Mouse (Mus musculus) limb, embryonic 10.5 days (tissue): Measurements from ENCODE around the gene Htra1. TPM values are rescaled to one million over a fixed set of nuclear protein-coding genes. Genes with fewer than 3 reads are reported as not detected.

Source experiments
- DNase-seq: peaks from one replicate; pipeline ENCODE4 v3.0.0-alpha.2; 2017; ENCODE audit warnings: low spot score
- H3K27ac ChIP-seq: fragments of 300-500 bp; sonication (generic); 2 replicates; pipeline ENCODE4 v1.5.1; 2016; ENCODE audit warnings: mild to moderate bottlenecking
- H3K27me3 ChIP-seq: fragments of 300-500 bp; sonication (generic); 2 replicates; pipeline ENCODE4 v1.6.1; 2016; ENCODE audit warnings: low read depth, mild to moderate bottlenecking; ENCODE audit not compliant: poor library complexity, severe bottlenecking
- H3K36me3 ChIP-seq: fragments of 300-500 bp; sonication (generic); 2 replicates; pipeline ENCODE4 v1.6.1; 2016; ENCODE audit warnings: mild to moderate bottlenecking, moderate library complexity
- H3K4me1 ChIP-seq: fragments of 300-500 bp; sonication (generic); 2 replicates; pipeline ENCODE4 v1.6.1; 2016
- H3K4me3 ChIP-seq: fragments of 300-500 bp; sonication (generic); 2 replicates; pipeline ENCODE4 v1.5.1; 2016; ENCODE audit warnings: mild to moderate bottlenecking, moderate library complexity
- H3K9me3 ChIP-seq: fragments of 300-500 bp; sonication (generic); replicated peaks from 2 replicates; pipeline ENCODE4 v1.6.1; 2016; ENCODE audit warnings: mild to moderate bottlenecking
- WGBS: fragments of 180-500 bp; shearing (Covaris S2); methylation state at CpG from one replicate; pipeline ENCODE4 v1.1.7; 2016; 5-methylcytosine and 5-hydroxymethylcytosine counted together
- polyA plus RNA-seq: library from polyadenylated mRNA; unstranded; fragments of >200 nt; fragmentation: Nextera tagmentation; extraction: Ambion mirVana; gene quantifications from 2 replicates; pipeline ENCODE4 v1.2.1, GENCODE M21; 2016

Gene Htra1
- polyA plus RNA-seq, 1 experiment from 2014 or later: 5.1 TPM

- H3K4me1 ChIP-seq: peaks cover 51% of the 10 kb centered on the region
- DNase-seq: no peak
Measured at GRCm38 (mm10) chr7:130977794-130978521, 42.0 kb downstream of the Htra1 start.

DNA sequence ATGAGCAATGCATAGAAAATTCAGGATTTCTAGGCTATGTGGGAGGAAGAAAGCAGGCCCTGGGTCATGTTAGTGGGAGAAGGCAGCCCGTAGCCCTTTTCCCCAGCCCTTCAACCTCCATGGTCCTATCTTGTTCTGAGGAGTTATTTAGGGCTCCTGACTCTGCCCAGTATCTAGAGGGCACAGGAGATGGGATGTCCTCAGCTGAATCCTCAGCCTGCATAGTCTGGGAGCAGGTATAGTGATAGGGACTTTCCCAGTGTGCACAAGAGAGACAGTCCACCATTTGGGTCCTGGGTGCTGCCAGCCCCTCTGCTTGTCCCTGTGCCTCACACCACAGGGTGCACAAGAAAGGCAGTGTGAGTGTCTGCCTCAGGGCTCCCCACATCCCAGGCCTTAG, 42.6 kb downstream of the Htra1 start:
- 97% methylated on average over 1 of the region's 1 CpGs for WGBS
- H3K27ac ChIP-seq: no peak overlapping the region

More at GRCm38 (mm10) chr7:130977794-130978521, 42.0 kb downstream of the Htra1 start:
- Histone ChIP-seq H3K36me3 (no peaks in the 10 kb centered on the region), H3K27ac (peak overlapping the region; percentile 63), H3K9me3 (no peaks in the 10 kb centered on the region), H3K27me3 (no peaks in the 10 kb centered on the region), H3K4me3 (no peak overlapping the region)
- 88% methylated on average over 5 of the region's 5 CpGs for WGBS

DNA sequence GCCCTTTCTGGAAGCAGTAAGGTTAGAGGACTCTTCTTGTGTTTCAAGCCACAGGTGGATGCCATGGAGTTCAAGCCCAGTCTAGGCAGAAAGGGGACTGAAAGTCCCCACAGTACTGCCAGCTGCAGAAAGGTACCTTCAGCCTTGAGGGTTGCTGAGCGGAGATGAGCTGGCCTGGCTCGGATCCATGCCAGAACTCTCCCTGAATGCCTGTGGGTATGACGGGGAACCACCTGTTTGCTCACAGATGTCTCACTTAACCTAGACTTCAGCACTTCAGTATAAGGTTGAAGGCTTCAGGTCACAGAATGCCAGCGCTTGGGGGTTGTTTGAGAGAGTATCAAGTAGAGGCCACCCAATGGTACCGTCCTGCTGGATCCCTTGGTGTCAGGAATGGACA, 44.2 kb downstream of the Htra1 start:
- H3K27me3 ChIP-seq: no peaks in the 10 kb centered on the region
- no peaks in the 10 kb centered on the region for H3K36me3 ChIP-seq
- DNase-seq: no peak
- peaks cover 46% of the 10 kb centered on the region for H3K4me1 ChIP-seq
- H3K9me3 ChIP-seq: no peaks in the 10 kb centered on the region
- WGBS: 90% methylated on average over 5 of the region's 5 CpGs
- H3K27ac ChIP-seq: no peak overlapping the region
- no peak overlapping the region for H3K4me3 ChIP-seq

More for the DNA sequence above, 42.6 kb downstream of the Htra1 start:
- DNase-seq: no peak
- no peaks in the 10 kb centered on the region for H3K36me3 ChIP-seq
- no peaks in the 10 kb centered on the region for H3K9me3 ChIP-seq
- peaks cover 47% of the 10 kb centered on the region for H3K4me1 ChIP-seq
- H3K4me3 ChIP-seq: no peak overlapping the region
- H3K27me3 ChIP-seq: no peaks in the 10 kb centered on the region

DNA sequence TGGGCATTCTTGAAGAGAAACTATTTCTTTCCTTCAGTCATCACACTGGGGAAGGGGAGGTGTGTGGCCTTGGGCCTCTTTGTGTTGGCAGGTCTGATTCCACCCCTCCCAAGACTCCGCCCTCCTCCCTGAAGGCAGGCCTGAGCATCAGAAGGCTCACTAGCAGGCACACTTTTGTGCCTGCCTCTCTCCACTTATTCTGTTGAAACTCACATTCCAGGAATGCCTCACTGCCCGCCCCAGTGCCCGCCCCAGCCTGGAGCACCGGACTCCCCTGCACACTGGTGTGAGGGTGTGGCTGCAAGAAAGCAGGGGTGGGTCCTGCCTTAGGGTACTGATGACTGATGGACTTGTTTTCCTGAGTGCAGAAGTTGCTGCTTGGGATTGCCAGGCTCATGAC, 46.5 kb downstream of the Htra1 start:
- no peaks in the 10 kb centered on the region for H3K36me3 ChIP-seq
- WGBS: 40% methylated on average over 4 of the region's 4 CpGs
- H3K4me3 ChIP-seq: no peak overlapping the region
- peaks cover 28% of the 10 kb centered on the region for H3K4me1 ChIP-seq
- H3K9me3 ChIP-seq: no peaks in the 10 kb centered on the region
- H3K27ac ChIP-seq: peak overlapping the region; percentile 53
- no peaks in the 10 kb centered on the region for H3K27me3 ChIP-seq
- peak; percentile 53 for DNase-seq

GRCm38 (mm10) chr7:130982881-130983280, 47.0 kb downstream of the Htra1 start:
- Histone ChIP-seq H3K4me3 (no peak overlapping the region), H3K4me1 (peaks cover 23% of the 10 kb centered on the region), H3K27ac (0 out of 2 replicates have a peak overlapping the region, but pooled peaks have one; percentile 53), H3K36me3 (no peaks in the 10 kb centered on the region), H3K9me3 (no peaks in the 10 kb centered on the region), H3K27me3 (no peaks in the 10 kb centered on the region)
- DNase-seq: no peak
- 77% methylated on average over 3 of the region's 3 CpGs for WGBS

DNA sequence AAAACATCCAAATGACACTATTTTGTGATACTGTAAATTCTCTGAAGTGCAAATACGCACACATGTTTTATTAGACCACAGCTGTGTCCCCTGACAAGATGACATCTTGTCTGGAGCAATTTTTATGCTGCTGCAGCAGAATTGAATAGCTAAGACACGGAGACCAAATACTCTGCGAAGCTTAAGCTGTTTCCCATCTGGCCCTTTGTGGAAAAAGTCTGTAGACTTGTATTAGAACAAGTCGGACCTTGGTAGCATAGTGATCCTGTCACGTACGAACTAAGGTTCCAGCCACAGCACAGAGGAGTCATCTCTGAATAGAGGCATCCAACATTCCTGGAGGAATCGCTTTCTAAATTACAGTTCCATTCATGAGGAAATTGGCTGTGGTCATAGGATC, 48.4 kb downstream of the Htra1 start:
- H3K27me3 ChIP-seq: no peaks in the 10 kb centered on the region
- no peak overlapping the region for H3K4me3 ChIP-seq
- no peak overlapping the region for H3K27ac ChIP-seq
- no peak for DNase-seq
- no peaks in the 10 kb centered on the region for H3K36me3 ChIP-seq
- H3K4me1 ChIP-seq: peaks cover 20% of the 10 kb centered on the region
- WGBS: 93% methylated on average over 7 of the region's 7 CpGs
- no peaks in the 10 kb centered on the region for H3K9me3 ChIP-seq

- 88% methylated on average over 12 of the region's 12 CpGs for WGBS
- Histone ChIP-seq H3K4me3 (no peak overlapping the region), H3K27ac (no peak overlapping the region), H3K27me3 (no peaks in the 10 kb centered on the region), H3K4me1 (peaks cover 20% of the 10 kb centered on the region), H3K9me3 (no peaks in the 10 kb centered on the region), H3K36me3 (no peaks in the 10 kb centered on the region)
- no peak for DNase-seq
Measured at GRCm38 (mm10) chr7:130985193-130985592, 49.3 kb downstream of the Htra1 start.

- no peak overlapping the region for H3K4me3 ChIP-seq
- no peak overlapping the region for H3K27ac ChIP-seq
- DNase-seq: no peak
- H3K4me1 ChIP-seq: peaks cover 20% of the 10 kb centered on the region
- H3K9me3 ChIP-seq: no peaks in the 10 kb centered on the region
- no peaks in the 10 kb centered on the region for H3K27me3 ChIP-seq
- 76% methylated on average over 3 of the region's 3 CpGs for WGBS
- H3K36me3 ChIP-seq: no peaks in the 10 kb centered on the region
Measured at GRCm38 (mm10) chr7:130985716-130986115, 49.8 kb downstream of the Htra1 start.

DNA sequence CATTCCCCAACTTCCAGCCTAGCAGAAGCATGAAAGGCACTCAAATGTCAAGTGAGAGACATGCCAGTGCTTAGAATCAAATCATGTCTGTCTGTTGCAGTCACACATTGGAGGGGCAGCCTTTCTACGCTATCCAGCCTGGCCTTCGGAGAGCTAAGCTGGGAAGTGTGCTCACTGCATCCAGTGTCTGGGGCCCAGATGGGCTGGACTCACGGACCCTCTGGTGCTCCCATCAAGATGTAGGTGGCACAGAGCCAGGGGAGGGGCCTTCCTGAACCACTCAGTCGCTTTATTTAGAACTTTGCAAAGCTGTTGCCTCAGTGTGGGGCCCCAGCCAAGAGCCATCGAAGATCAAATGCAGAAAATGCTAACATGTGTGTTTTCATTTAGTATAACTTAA, 52.2 kb downstream of the Htra1 start:
- H3K4me3 ChIP-seq: no peak overlapping the region
- no peaks in the 10 kb centered on the region for H3K27me3 ChIP-seq
- no peak for DNase-seq
- H3K4me1 ChIP-seq: peaks cover 7% of the 10 kb centered on the region; the same call in 1 of the 2 replicates
- no peaks in the 10 kb centered on the region for H3K9me3 ChIP-seq
- 81% methylated on average over 5 of the region's 5 CpGs for WGBS
- no peaks in the 10 kb centered on the region for H3K36me3 ChIP-seq
- H3K27ac ChIP-seq: no peak overlapping the region

- Histone ChIP-seq H3K36me3 (no peaks in the 10 kb centered on the region), H3K9me3 (no peaks in the 10 kb centered on the region), H3K27me3 (no peaks in the 10 kb centered on the region), H3K27ac (no peak overlapping the region), H3K4me1 (peaks cover 4% of the 10 kb centered on the region; the same call in 1 of the 2 replicates), H3K4me3 (no peak overlapping the region)
- no peak for DNase-seq
- WGBS: 65% methylated on average over 3 of the region's 3 CpGs
Measured at GRCm38 (mm10) chr7:130989371-130989770, 53.5 kb downstream of the Htra1 start.

- Histone ChIP-seq H3K4me3 (no peak overlapping the region), H3K9me3 (no peaks in the 10 kb centered on the region), H3K27me3 (no peaks in the 10 kb centered on the region), H3K4me1 (peaks cover 4% of the 10 kb centered on the region; the same call in 1 of the 2 replicates), H3K36me3 (no peaks in the 10 kb centered on the region), H3K27ac (no peak overlapping the region)
- 90% methylated on average over 13 of the region's 13 CpGs for WGBS
- DNase-seq: no peak
Measured at GRCm38 (mm10) chr7:130991174-130991789, 55.4 kb downstream of the Htra1 start.

- H3K4me3 ChIP-seq: no peak overlapping the region
- no peaks in the 10 kb centered on the region for H3K9me3 ChIP-seq
- 53% methylated on average over 8 of the region's 8 CpGs for WGBS
- H3K4me1 ChIP-seq: peaks cover 4% of the 10 kb centered on the region; the same call in 1 of the 2 replicates
- H3K36me3 ChIP-seq: no peaks in the 10 kb centered on the region
- no peak for DNase-seq
- no peaks in the 10 kb centered on the region for H3K27me3 ChIP-seq
- H3K27ac ChIP-seq: no peak overlapping the region
Measured at GRCm38 (mm10) chr7:130993907-130994306, 58.0 kb downstream of the Htra1 start.

DNA sequence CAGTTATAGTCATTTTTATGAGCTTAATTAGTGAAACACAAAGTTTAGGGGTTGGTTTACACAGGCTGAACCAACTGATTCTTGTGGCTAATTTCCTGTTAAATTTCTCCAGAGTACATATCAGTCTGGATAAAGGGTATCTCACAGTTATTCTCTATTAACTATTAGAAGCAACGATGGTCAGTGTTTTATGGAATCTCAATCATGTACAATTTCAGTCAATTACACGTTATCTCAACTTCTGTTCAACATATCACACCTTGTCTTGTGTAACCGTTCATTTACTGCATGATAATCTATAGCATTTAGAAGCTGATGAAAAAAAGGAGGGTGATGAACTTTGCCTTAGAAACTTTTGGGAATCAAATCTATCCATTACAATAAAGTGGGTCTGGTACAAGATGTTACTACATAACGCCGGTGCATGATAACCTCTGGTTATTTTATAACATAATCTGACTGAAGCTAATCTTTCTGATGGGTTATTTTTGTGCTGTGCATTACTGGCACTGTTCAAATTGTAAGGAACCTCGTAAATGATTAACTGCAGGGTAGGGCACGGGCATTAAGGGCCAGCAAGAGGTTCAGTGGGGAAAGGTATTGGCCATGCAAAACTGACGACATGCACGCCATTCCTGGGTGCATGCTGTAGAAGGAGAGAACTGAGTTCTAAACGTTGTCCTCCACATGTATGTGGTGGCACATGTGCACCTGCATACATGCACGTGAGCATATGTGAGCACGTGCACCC, 66.2 kb downstream of the Htra1 start:
- no peaks in the 10 kb centered on the region for H3K27me3 ChIP-seq
- H3K4me3 ChIP-seq: no peak overlapping the region
- WGBS: 90% methylated on average over 12 of the region's 12 CpGs
- H3K36me3 ChIP-seq: no peaks in the 10 kb centered on the region
- no peak overlapping the region for H3K27ac ChIP-seq
- H3K4me1 ChIP-seq: no peaks in the 10 kb centered on the region
- no peaks in the 10 kb centered on the region for H3K9me3 ChIP-seq
- DNase-seq: no peak
